Mouse (Mus musculus) common myeloid progenitor, adult 5-6 weeks (primary cell): ENCODE data around the gene Syp. TPM values are rescaled to one million over a fixed set of nuclear protein-coding genes. Genes with fewer than 3 reads are reported as not detected.

Experiments used
- ATAC-seq: replicated peaks from 2 replicates; pipeline ENCODE4 v1.8.0; 2016; ENCODE audit warnings: low read depth, mild to moderate bottlenecking, moderate TSS enrichment, inconsistent platforms; ENCODE audit not compliant: poor library complexity, severe bottlenecking
- total RNA-seq: library from RNA; stranded (forward); fragments of 200-1000, 187-1606 nt; gene quantifications from 2 replicates; pipeline ENCODE4 v1.2.3, GENCODE M21; 2017

Gene Syp
- total RNA-seq: 1.6 TPM in 1 of 2 replicates, not detected in the other

GRCm38 (mm10) chrX:7638401-7639091, at the start of gene Syp:
Gene Syp (plus strand): TSS chrX:7638471.
- peak; percentile 99 for ATAC-seq

- no peak for ATAC-seq
These were observed 42.9 kb upstream of the Syp start for GRCm38 (mm10) chrX:7595371-7595770.

- peak; percentile 66 for ATAC-seq
These were observed 34.3 kb upstream of the Syp start for GRCm38 (mm10) chrX:7604004-7604403.

GRCm38 (mm10) chrX:7604879-7605574, 33.2 kb upstream of the Syp start, which contains the start of gene Ccdc22:
Gene Ccdc22 (minus strand): TSS chrX:7605517.
- ATAC-seq: peak; percentile 94

GRCm38 (mm10) chrX:7605575-7605941, 32.7 kb upstream of the Syp start:
- ATAC-seq: no peak

GRCm38 (mm10) chrX:7606783-7607182, 31.5 kb upstream of the Syp start, which contains the start of gene Cacna1f:
Gene Cacna1f (plus strand): TSS chrX:7607083.
- no peak for ATAC-seq

- ATAC-seq: no peak
These were observed 28.2 kb upstream of the Syp start for GRCm38 (mm10) chrX:7610035-7610434.

- ATAC-seq: peak; percentile 36; the same call in 1 of the 2 replicates
These were observed 27.6 kb upstream of the Syp start for GRCm38 (mm10) chrX:7610536-7611258.

- ATAC-seq: 0 out of 2 replicates have a peak, but pooled peaks have one; percentile 25
These were observed 20.3 kb upstream of the Syp start for GRCm38 (mm10) chrX:7617889-7618551.

GRCm38 (mm10) chrX:7632560-7632959, 5.7 kb upstream of the Syp start:
- ATAC-seq: 0 out of 2 replicates have a peak, but pooled peaks have one; percentile 47

GRCm38 (mm10) chrX:7635101-7635500, 3.2 kb upstream of the Syp start:
- ATAC-seq: no peak

GRCm38 (mm10) chrX:7639536-7640325, 1.5 kb downstream of the Syp start:
- no peak for ATAC-seq

GRCm38 (mm10) chrX:7640785-7641184, 2.5 kb downstream of the Syp start:
- no peak for ATAC-seq

- 0 out of 2 replicates have a peak, but pooled peaks have one; percentile 8 for ATAC-seq
These were observed 7.1 kb downstream of the Syp start for GRCm38 (mm10) chrX:7645349-7645748.

GRCm38 (mm10) chrX:7648671-7649304, 10.5 kb downstream of the Syp start:
- ATAC-seq: peak; percentile 95

GRCm38 (mm10) chrX:7657221-7657639, 19.0 kb downstream of the Syp start, which contains the start of gene Prickle3:
Gene Prickle3 (plus strand): TSS chrX:7657260.
- ATAC-seq: peak; percentile 92

GRCm38 (mm10) chrX:7658031-7658784, 19.9 kb downstream of the Syp start:
- ATAC-seq: peak; percentile 66
